Mouse (Mus musculus) thymus, adult 2 months (tissue): Measurements from ENCODE around the gene Rft1.

ENCODE experiments used
- CTCF ChIP-seq: fragments of 200-500 bp; IDR thresholded peaks from 2 replicates; pipeline ENCODE4 v1.5.1; 2012; ENCODE audit warnings: mild to moderate bottlenecking, control low read depth, low read length, moderate library complexity, borderline replicate concordance; ENCODE audit not compliant: control insufficient read depth, poor library complexity, insufficient read depth; ENCODE audit errors: extremely low read depth
- POLR2A ChIP-seq: fragments of 200-500 bp; IDR thresholded peaks from 2 replicates; pipeline ENCODE4 v1.6.1; 2012; ENCODE audit warnings: mild to moderate bottlenecking, low read length, control low read depth, moderate library complexity; ENCODE audit not compliant: control insufficient read depth, poor library complexity, insufficient read depth; ENCODE audit errors: extremely low read depth

GRCm38 (mm10) chr14:30610304-30610703 is 43.9 kb upstream of the Rft1 start:
- TF ChIP-seq CTCF (no peak), POLR2A (no peak)
